Mouse (Mus musculus): ENCODE results near the gene Wipf3. TPM values are rescaled to one million over a fixed set of nuclear protein-coding genes. Genes with fewer than 3 reads are reported as not detected.

Wipf3 gene
- polyA plus RNA-seq, 1 experiment from 2014 or later, result 0.05 TPM

DNA sequence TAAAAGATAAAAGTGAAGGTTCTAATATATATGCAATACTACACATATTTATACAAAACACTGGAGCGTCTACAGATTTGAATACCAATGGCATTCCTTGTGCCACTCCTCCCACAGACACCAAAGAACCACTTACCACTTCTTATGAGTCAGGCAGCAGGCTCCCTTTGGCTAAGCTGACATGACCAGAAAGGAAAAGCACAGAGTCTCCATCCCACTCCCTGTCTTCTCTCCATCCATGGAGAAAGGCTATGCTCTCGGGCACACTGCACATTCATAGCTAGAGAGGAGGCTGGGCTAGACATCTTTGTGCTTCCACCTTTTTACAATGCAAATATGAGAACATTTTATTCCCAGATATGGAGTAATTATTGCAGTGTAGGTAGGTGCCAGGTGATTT, 27.9 kb upstream of the Wipf3 start:
- no peak for ATAC-seq (ENCODE audit: insufficient read depth)
- no peaks in the 10 kb centered on the region for H3K36me3 ChIP-seq (replicated peaks)
- no peaks in the 10 kb centered on the region for H3K27me3 ChIP-seq
- no peak overlapping the region for H3K4me2 ChIP-seq
- no peaks in the 10 kb centered on the region for H3K4me1 ChIP-seq (replicated peaks)
- H3K9ac ChIP-seq, result no peak overlapping the region
- H3K9me3 ChIP-seq (replicated peaks), result no peaks in the 10 kb centered on the region
- H3K27ac ChIP-seq (replicated peaks), result no peak overlapping the region
- H3K4me3 ChIP-seq (replicated peaks), result no peak overlapping the region
- WGBS (ENCODE audit: insufficient replicate concordance), result 66% methylated on average over 2 of the region's 2 CpGs

DNA sequence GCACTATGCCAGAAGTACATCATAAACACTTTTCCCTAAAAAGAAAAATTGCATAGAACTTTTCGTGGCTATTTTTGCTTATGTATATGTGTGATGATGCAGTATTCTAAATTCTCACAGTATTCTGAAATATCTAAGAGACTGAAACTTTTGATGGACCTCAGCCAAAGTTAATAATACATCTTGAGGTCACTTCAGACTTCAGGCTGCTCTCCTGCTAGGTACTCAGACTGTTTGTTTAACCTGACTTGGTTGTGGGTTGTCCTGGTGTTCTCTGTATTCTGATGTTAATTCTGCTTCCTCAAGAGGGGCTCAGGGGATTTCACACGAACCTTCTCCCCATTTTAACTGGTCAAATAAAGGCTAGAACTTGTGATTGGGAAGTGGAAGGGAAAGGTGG, 24.5 kb upstream of the Wipf3 start:
- ATAC-seq (ENCODE audit: insufficient read depth), result no peak
- no peak overlapping the region for H3K4me3 ChIP-seq (replicated peaks)
- H3K36me3 ChIP-seq (replicated peaks), result no peaks in the 10 kb centered on the region
- H3K27ac ChIP-seq (replicated peaks), result no peak overlapping the region
- no peaks in the 10 kb centered on the region for H3K4me1 ChIP-seq (replicated peaks)
- 32% methylated on average over 2 of the region's 2 CpGs for WGBS (ENCODE audit: insufficient replicate concordance)
- no peak overlapping the region for H3K4me2 ChIP-seq
- no peaks in the 10 kb centered on the region for H3K9me3 ChIP-seq (replicated peaks)
- no peaks in the 10 kb centered on the region for H3K27me3 ChIP-seq
- no peak overlapping the region for H3K9ac ChIP-seq

DNA sequence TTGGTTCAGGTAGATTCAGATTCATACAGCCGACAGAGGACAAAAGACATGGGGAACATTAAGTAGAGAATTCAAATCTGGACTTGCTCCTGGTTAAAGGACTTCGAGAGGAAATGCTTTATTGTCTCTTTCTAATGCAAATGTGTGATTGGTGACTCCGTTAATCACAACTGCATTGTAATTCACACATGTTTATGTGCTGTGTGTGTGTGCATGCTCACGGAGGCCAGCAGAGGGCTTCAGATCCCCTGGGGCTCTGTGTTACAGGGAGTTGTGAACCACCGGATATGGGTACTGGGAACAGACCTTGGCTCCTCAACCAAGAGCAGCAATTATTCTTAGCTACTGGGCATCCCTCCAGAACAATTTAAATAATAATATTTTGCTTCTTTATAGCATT, 23.3 kb upstream of the Wipf3 start:
- Histone ChIP-seq H3K9ac (no peak overlapping the region), H3K27ac (replicated peaks) (no peak overlapping the region), H3K27me3 (no peaks in the 10 kb centered on the region), H3K36me3 (replicated peaks) (no peaks in the 10 kb centered on the region), H3K4me2 (no peak overlapping the region), H3K4me1 (replicated peaks) (no peaks in the 10 kb centered on the region), H3K4me3 (replicated peaks) (no peak overlapping the region), H3K9me3 (replicated peaks) (no peaks in the 10 kb centered on the region)
- 66% methylated on average over 5 of the region's 5 CpGs for WGBS (ENCODE audit: insufficient replicate concordance)
- no peak for ATAC-seq (ENCODE audit: insufficient read depth)

DNA sequence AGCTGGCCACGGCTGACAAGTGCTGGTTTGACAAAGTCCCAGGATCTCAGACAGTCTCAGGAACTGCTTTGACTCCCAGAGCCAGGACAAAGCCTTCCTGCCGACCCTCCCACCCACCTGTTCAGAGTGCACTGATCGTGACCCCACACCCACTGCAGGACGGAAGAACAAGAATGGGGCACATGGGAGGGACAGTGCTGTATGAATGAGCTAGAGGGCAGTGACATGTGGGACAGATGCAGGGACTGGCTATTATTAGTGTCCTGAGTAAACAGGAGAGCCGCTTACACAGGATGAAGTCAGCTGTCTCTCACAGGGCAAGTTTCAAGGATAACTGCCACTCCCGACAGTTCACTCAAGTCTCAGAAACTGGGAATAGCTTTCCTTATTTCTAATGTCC, 20.1 kb upstream of the Wipf3 start:
- Histone ChIP-seq H3K4me3 (replicated peaks) (no peak overlapping the region), H3K27ac (replicated peaks) (no peak overlapping the region), H3K9ac (no peak overlapping the region), H3K9me3 (replicated peaks) (no peaks in the 10 kb centered on the region), H3K4me2 (no peak overlapping the region), H3K4me1 (replicated peaks) (no peaks in the 10 kb centered on the region), H3K36me3 (replicated peaks) (no peaks in the 10 kb centered on the region), H3K27me3 (no peaks in the 10 kb centered on the region)
- ATAC-seq (ENCODE audit: insufficient read depth), result no peak
- 55% methylated on average over 6 of the region's 6 CpGs for WGBS (ENCODE audit: insufficient replicate concordance)

DNA sequence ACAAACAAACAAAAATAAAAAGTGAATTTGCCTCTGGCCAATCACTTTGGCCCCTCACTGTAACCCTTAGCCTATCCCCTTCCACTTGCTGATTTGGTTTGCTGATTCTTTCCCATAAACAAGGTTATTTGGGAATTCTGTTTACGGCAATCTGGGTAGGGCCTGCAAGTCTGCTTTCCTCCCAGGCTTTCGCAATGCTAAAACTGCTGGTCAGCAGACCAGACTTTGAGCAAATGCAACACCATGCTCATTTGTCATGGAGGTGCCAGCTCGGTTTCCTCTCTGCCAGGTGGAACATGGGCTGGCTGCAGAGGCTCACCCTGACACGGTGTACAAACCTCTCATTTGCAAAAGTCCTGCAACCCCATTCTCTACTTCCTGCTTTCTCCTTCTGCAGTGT, 19.0 kb upstream of the Wipf3 start:
- no peaks in the 10 kb centered on the region for H3K27me3 ChIP-seq
- no peak overlapping the region for H3K4me2 ChIP-seq
- no peak overlapping the region for H3K9ac ChIP-seq
- no peak overlapping the region for H3K4me3 ChIP-seq (replicated peaks)
- WGBS (ENCODE audit: insufficient replicate concordance), result 34% methylated on average over 4 of the region's 4 CpGs
- H3K9me3 ChIP-seq (replicated peaks), result no peaks in the 10 kb centered on the region
- H3K36me3 ChIP-seq (replicated peaks), result no peaks in the 10 kb centered on the region
- H3K27ac ChIP-seq (replicated peaks), result no peak overlapping the region
- no peak for ATAC-seq (ENCODE audit: insufficient read depth)
- H3K4me1 ChIP-seq (replicated peaks), result no peaks in the 10 kb centered on the region

DNA sequence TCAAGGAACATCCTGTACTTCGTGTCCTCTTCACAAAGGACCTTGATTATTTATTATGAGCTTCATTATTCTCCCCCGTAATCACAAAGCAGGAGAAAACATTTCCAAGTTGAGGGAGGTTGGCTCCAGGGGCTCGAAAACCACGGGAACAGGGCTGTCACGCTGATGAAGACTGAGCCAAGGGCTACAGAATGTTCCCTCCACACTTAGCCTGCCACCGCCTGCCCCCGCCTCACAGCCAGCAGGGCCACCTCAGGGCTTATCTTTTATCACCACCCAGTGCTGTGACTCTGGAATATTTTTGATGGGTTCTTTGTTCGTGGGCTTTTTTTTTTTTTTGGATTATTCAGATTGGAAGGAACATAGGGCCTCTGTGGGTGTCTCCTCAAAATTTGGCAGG, 17.8 kb upstream of the Wipf3 start:
- Histone ChIP-seq H3K36me3 (replicated peaks) (no peaks in the 10 kb centered on the region), H3K27me3 (no peaks in the 10 kb centered on the region), H3K4me2 (no peak overlapping the region), H3K9ac (no peak overlapping the region), H3K27ac (replicated peaks) (no peak overlapping the region), H3K9me3 (replicated peaks) (no peaks in the 10 kb centered on the region), H3K4me3 (replicated peaks) (no peak overlapping the region), H3K4me1 (replicated peaks) (no peaks in the 10 kb centered on the region)
- ATAC-seq (ENCODE audit: insufficient read depth), result no peak
- 44% methylated on average over 8 of the region's 8 CpGs for WGBS (ENCODE audit: insufficient replicate concordance)

DNA sequence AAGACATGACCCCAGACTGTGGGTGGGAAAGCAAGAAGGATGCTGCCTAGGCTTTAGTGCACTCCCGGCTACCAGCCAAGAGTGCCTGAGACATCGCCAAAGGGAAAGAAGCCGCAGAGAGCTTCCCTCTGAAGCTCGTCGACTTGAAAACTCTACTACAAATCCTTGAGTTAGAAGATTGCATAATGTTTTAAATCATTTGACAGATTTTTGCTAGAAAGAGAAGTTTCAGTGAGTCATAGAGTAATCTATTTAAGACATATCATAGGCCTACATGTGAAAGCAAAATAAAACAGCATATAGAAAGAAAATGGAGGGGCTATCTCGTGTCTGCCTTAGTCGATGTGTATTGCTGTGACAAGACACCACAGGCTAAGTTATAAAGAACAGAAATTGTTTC, 16.5 kb upstream of the Wipf3 start:
- Histone ChIP-seq H3K4me3 (replicated peaks) (no peak overlapping the region), H3K36me3 (replicated peaks) (no peaks in the 10 kb centered on the region), H3K9ac (no peak overlapping the region), H3K27me3 (no peaks in the 10 kb centered on the region), H3K9me3 (replicated peaks) (no peaks in the 10 kb centered on the region), H3K4me1 (replicated peaks) (no peaks in the 10 kb centered on the region), H3K4me2 (no peak overlapping the region), H3K27ac (replicated peaks) (no peak overlapping the region)
- ATAC-seq (ENCODE audit: insufficient read depth), result no peak
- WGBS (ENCODE audit: insufficient replicate concordance), result 64% methylated on average over 7 of the region's 7 CpGs

DNA sequence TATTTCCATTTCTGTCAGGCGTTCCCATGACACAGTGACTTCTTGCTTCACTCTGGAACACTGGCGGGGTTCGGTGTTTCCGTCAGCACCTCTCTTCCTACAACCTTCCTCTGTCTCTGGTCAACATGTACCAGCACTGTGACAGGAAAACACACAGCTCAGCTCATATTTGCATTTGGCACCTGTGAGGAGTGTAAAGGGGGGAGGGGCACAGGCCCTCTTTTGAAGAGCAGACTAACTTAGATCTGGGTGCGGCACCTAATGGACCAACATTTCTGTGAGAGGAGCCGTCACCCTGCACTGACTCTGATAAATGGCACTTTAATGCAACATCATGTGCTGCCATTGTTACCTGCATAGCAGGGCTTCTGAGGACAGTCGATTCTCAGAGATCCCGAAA, 4.2 kb upstream of the Wipf3 start:
- no peak for ATAC-seq (ENCODE audit: insufficient read depth)
- 64% methylated on average over 8 of the region's 8 CpGs for WGBS (ENCODE audit: insufficient replicate concordance)

DNA sequence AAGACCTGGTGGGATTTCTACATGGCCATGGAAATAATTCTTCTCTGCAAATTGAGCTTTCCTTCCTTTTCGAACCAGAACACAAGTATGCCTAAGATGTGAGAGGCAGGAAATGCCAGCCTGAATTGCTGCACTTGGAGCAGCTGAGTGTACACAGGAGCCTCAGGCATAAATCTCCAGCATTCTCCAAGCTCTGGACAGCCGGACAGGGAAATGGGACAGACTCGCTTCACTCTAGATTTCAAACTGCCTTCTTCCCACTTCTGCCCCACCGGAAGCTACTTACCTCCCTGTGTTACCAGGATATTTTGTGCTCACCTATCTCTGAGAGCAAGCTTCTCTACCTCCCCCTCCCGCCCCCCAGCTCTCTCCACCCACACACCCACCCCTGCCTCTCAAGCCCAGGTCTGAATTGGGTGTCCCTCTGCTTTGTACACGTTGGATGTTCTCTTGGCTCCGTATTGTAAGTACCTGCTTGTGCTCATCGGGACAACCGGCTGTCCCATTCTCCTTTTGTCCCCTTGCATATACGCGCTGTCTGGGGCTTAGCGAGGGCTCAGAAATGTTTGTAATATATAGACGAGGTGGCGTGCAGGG, 455 bp upstream of the Wipf3 start:
- no peak for ATAC-seq (ENCODE audit: insufficient read depth)
- Histone ChIP-seq H3K4me1 (replicated peaks) (peaks cover 3% of the 10 kb centered on the region; the same call in 1 of the 2 replicates), H3K27me3 (peaks cover 44% of the 10 kb centered on the region), H3K4me2 (peak overlapping the region; percentile 63), H3K9ac (no peak overlapping the region), H3K36me3 (replicated peaks) (no peaks in the 10 kb centered on the region), H3K27ac (replicated peaks) (no peak overlapping the region), H3K4me3 (replicated peaks) (peak overlapping the region; percentile 48), H3K9me3 (replicated peaks) (no peaks in the 10 kb centered on the region)
- 4% methylated on average over 14 of the region's 14 CpGs for WGBS (ENCODE audit: insufficient replicate concordance)

More for the DNA sequence above, 4.2 kb upstream of the Wipf3 start:
- Histone ChIP-seq H3K9me3 (replicated peaks) (no peaks in the 10 kb centered on the region), H3K36me3 (replicated peaks) (no peaks in the 10 kb centered on the region), H3K4me3 (replicated peaks) (no peak overlapping the region), H3K9ac (no peak overlapping the region), H3K4me2 (no peak overlapping the region), H3K4me1 (replicated peaks) (peaks cover under 1% of the 10 kb centered on the region; the same call in 1 of the 2 replicates), H3K27me3 (peaks cover 27% of the 10 kb centered on the region), H3K27ac (replicated peaks) (no peak overlapping the region)

DNA sequence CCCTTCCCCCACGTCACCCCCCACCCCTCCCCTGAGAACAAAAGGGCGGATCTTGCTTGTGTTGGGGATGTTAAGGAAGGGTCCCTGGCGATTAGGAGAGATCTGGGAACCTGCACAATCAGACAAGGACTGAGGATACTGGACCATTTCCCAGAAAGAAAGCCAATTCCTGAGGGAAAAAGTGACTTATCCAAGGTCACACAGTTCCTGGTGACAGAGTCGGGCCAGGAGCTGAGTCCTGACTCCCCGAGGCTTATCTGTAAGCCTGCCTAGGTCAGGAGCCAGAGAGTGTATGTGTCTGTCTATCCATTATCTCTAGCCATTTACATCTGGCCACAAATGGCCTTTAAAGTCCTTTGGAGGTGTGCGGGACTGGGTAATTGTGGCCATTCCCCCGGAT, 818 bp downstream of the Wipf3 start:
- WGBS (ENCODE audit: insufficient replicate concordance), result 18% methylated on average over 7 of the region's 7 CpGs

DNA sequence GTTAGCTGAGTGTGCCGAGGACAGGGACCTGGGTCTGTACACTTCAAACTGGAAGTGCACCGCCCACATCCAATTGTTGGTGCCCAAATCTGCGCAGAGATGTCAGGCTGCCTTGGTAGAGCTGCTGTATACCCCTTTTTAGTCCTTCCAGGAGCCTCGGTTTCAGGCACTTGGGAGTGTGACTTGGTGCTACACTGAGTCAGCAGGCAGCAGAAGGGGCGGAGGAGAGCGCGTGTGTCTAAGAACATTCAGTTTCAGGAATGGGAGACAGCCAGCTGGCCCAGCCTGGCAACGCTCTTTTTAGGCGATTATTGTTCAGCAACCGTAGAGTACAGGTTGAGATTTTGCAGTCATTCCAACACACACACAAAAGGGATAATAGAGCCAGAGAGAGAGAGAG, 2.4 kb downstream of the Wipf3 start:
- Histone ChIP-seq H3K9ac (no peak overlapping the region), H3K9me3 (replicated peaks) (no peaks in the 10 kb centered on the region), H3K4me1 (replicated peaks) (peaks cover 3% of the 10 kb centered on the region; the same call in 1 of the 2 replicates), H3K27ac (replicated peaks) (no peak overlapping the region), H3K4me3 (replicated peaks) (no peak overlapping the region), H3K4me2 (no peak overlapping the region), H3K27me3 (peaks cover 44% of the 10 kb centered on the region), H3K36me3 (replicated peaks) (no peaks in the 10 kb centered on the region)
- WGBS (ENCODE audit: insufficient replicate concordance), result 65% methylated on average over 10 of the region's 10 CpGs
- no peak for ATAC-seq (ENCODE audit: insufficient read depth)

More for the DNA sequence above, 818 bp downstream of the Wipf3 start:
- Histone ChIP-seq H3K4me1 (replicated peaks) (peaks cover 3% of the 10 kb centered on the region; the same call in 1 of the 2 replicates), H3K36me3 (replicated peaks) (no peaks in the 10 kb centered on the region), H3K9me3 (replicated peaks) (no peaks in the 10 kb centered on the region), H3K4me2 (peak overlapping the region; percentile 63), H3K9ac (no peak overlapping the region), H3K27ac (replicated peaks) (no peak overlapping the region), H3K4me3 (replicated peaks) (peak overlapping the region; percentile 48), H3K27me3 (peaks cover 44% of the 10 kb centered on the region)
- ATAC-seq (ENCODE audit: insufficient read depth), result no peak

DNA sequence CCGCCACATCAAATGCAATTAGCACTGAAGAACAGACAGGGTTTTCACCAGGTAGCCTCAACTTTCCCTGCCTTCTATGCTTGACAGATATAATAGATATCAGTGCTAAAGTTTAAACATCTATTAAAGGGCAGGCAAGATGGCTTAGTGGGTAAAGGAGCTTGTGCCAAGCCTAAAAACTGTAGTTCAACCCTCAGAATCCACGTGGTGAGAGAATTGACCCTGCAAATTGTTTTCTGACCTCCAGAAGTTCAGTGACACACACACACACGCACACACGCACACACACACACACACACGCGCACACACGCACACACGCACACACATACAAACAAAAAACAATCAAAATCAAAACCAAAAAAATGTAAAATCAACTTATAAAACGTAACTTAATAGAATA, 2.8 kb downstream of the Wipf3 start:
- H3K9ac ChIP-seq, result no peak overlapping the region
- no peak overlapping the region for H3K4me3 ChIP-seq (replicated peaks)
- no peaks in the 10 kb centered on the region for H3K9me3 ChIP-seq (replicated peaks)
- WGBS (ENCODE audit: insufficient replicate concordance), result 76% methylated on average over 9 of the region's 9 CpGs
- H3K27me3 ChIP-seq, result peaks cover 44% of the 10 kb centered on the region
- ATAC-seq (ENCODE audit: insufficient read depth), result no peak
- no peaks in the 10 kb centered on the region for H3K36me3 ChIP-seq (replicated peaks)
- no peak overlapping the region for H3K4me2 ChIP-seq
- no peak overlapping the region for H3K27ac ChIP-seq (replicated peaks)
- peaks cover 3% of the 10 kb centered on the region; the same call in 1 of the 2 replicates for H3K4me1 ChIP-seq (replicated peaks)
